Mouse (Mus musculus) heart, postnatal 0 days (tissue): ENCODE results near the gene Efcab10.

Experiments used
- CTCF ChIP-seq: IDR thresholded peaks from 2 replicates; pipeline ENCODE4 v1.5.1; 2016; ENCODE audit warnings: antibody characterized with exemption, control low read depth, low read depth
- EP300 ChIP-seq: IDR thresholded peaks from 2 replicates; pipeline ENCODE4 v1.6.1; 2016; ENCODE audit warnings: antibody characterized with exemption, low read depth

DNA sequence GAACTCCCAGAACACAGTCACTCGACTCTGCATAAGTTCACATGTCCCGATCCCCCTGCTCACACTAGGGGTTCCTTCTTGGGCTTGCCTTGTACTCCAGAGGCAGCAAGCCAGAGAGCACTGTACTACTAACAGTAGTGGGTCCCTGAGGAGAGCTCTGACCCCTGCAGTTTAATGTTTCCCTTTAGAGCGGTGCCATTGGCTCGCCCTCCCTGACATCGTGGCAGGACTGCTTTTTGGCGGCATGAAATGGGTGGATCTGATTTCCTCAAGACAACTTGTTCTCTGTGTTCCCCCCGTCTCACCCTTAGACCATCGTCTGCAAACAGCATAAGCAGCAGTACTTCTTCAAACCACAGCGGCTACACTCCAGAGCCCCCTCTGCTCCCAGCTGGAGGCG, 36.3 kb upstream of the Efcab10 start:
- TF ChIP-seq CTCF (no peak), EP300 (no peak)
